Mouse (Mus musculus): ENCODE results near the gene Inpp5a. TPM values are rescaled to one million over a fixed set of nuclear protein-coding genes. Genes with fewer than 3 reads are reported as not detected.

Gene Inpp5a
- polyA plus RNA-seq, 1 experiment from 2014 or later = 34.1 TPM

DNA sequence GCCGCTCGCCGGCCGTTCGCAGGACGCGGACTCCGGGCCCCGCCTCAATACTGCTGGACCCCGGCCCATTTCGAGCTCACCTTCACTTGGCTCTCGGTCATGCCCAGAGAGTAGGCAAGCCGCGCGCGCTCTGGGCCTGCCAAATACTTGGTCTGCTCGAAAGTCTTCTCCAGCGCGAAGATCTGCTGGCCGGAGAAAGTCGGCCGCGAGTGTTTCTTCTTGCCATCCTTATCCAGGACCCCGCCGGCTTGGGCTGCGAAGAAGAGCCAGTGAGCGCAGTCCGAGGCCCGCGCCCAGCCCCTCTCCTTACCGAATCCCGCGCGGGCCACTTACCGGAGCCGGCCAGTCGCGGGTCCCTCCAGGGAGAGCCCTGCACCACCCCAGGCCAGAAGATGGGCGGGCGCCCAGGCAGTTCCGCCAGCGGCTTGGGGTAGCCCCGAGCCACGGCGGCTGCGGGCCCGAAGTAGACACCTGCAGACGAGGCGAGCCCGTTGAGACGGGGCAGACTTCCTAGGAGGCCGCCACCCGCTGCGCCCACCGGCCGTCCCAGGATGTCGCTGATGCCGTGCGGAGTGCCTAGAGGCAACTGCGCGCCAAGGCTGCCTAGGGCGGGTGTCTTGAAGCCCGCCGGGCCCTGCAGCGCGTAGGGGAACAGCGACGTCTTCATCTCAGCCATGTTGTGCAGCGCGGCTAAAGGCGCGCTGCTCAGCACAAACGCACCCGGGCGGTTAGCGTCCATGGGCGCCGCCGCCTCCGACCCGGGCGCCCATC is 193.1 kb downstream of the Inpp5a start:
- Histone ChIP-seq H3K27me3 (peaks cover 93% of the 10 kb centered on the region), H3K4me1 (peaks cover 27% of the 10 kb centered on the region), H3K4me2 (replicated peaks) (peak overlapping the region; percentile 53), H3K9ac (no peak overlapping the region), H3K27ac (no peak overlapping the region), H3K4me3 (peak overlapping the region; percentile 33), H3K9me3 (no peaks in the 10 kb centered on the region), H3K36me3 (peaks cover 9% of the 10 kb centered on the region; the same call in 1 of the 2 replicates)
- WGBS = under 1% methylated on average over 82 of the region's 82 CpGs
- no peak for ATAC-seq (ENCODE audit: insufficient number of reproducible peaks, insufficient read depth, low FRiP score, low TSS enrichment)

DNA sequence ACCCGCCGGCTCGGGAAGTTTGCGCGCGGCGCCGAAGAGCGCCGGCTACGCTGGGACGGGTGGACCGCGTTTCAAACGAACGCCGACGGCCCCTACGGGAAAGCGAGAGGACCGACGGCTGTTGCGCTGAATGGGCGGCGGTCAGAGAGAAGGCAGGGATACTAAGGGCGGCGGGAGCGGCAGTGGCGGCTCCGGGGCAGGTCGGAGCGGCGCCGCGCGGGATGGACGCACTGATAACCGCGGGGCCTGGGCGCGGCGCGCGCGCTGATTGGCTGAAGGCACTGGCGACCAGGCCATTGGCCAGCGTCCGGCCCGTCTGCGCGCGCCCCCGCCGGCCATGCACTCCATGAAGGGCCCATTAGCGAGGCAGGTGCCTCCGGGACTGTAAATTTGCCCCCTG is 193.7 kb downstream of the Inpp5a start, which contains the start of gene Nkx6-2:
Nkx6-2 (minus strand) TSS at position 203 of the 400 bp plus-strand sequence.
- Histone ChIP-seq H3K4me3 (peak within 1 kb of the TSS; percentile 33), H3K27me3 (peaks cover 99% of the 10 kb centered on the region), H3K9me3 (no peaks in the 10 kb centered on the region), H3K4me1 (peaks cover 27% of the 10 kb centered on the region), H3K9ac (no peak within 1 kb of the TSS), H3K4me2 (replicated peaks) (peak within 1 kb of the TSS; percentile 53), H3K36me3 (0 out of 2 replicates have a peak, but pooled peaks cover 9% of the 10 kb centered on the region), H3K27ac (no peak within 1 kb of the TSS)
- ATAC-seq (ENCODE audit: insufficient number of reproducible peaks, insufficient read depth, low FRiP score, low TSS enrichment) = 0 out of 2 replicates have a peak, but pooled peaks have one; percentile 58
- 2% methylated on average over 56 of the region's 56 CpGs for WGBS

DNA sequence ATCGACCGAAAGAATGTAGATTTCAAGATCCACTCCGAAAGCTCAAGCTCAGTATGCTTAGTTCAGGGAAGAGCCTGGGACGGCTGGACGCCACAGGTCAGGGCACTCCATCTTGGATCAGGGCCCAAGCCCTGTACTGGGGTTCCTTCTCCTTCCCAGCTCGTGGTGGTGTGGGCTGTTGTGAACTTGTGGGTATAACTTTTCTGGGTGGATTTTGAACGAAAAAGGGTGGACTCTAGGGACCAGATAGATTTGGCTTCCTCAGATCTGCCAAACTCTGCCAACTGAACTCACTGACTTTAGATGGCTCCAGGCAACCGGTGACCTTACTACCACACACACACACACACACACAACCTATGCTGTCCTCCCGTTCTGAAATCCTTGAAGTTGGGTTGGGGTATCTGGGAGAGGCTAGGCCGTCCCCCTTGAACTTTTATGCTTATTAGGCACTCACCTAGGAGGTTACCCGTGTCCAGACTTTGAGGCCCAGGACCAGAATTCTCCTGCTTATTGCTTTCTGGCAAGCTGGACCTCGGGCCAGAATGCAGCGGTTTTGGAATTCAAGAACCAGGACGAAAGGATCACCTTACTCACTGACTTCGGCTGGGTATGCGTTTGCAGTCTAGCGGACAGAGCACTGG is 194.3 kb downstream of the Inpp5a start:
- no peak overlapping the region for H3K9ac ChIP-seq
- H3K4me1 ChIP-seq = peaks cover 27% of the 10 kb centered on the region
- no peak overlapping the region for H3K27ac ChIP-seq
- no peak overlapping the region; the same call in 1 of the 2 replicates for H3K4me3 ChIP-seq
- peaks cover 100% of the 10 kb centered on the region for H3K27me3 ChIP-seq
- WGBS = 7% methylated on average over 17 of the region's 17 CpGs
- H3K36me3 ChIP-seq = 0 out of 2 replicates have a peak, but pooled peaks cover 3% of the 10 kb centered on the region
- ATAC-seq (ENCODE audit: insufficient number of reproducible peaks, insufficient read depth, low FRiP score, low TSS enrichment) = no peak
- H3K9me3 ChIP-seq = no peaks in the 10 kb centered on the region
- no peak overlapping the region for H3K4me2 ChIP-seq (replicated peaks)

DNA sequence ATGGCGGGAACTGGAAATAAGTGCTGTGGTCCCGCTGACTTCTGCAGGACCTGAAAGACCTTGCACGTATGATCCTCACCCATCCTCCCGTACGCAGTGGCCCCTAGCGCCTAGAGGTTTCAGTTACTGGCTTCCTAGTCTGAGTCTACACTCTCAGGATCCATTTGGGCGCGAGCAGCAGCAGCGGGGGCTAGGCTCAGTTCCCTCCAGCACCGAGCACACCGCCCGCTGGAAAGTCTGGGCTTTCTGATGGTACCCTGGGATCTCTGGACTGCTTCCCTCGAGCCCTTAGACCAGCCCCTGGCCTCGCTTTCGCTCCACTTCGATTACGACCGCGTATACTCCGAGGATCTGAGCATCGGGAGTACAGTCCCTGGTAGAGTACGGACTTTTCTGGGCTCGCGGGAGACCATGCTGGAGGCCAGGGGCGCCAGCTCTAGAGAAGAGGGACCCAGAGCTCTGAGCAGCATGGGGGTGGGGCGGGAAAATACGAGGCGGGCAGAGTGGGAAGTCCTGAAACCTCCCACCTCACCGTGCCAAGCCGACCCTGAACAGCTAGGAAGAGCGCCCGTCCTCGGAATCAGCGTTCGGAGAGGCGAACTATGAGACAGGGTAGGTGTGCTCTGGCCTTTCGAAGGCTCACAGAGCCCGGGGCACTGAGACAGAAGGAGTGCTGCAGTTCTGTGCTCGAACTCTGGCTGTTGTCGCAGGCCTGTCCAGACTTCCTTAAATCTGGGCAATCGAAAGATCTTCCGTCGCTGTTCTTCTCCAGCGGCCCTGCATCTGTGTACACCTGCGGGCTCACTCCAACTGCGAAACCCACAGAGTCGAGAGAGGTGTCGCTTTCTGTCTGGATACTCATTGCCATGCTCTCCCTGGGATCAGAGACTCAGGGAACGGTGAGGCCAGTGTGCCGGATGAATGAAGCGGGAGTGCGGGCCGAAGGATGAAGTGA is 195.6 kb downstream of the Inpp5a start:
- Histone ChIP-seq H3K9me3 (no peaks in the 10 kb centered on the region), H3K4me2 (replicated peaks) (0 out of 2 replicates have a peak overlapping the region, but pooled peaks have one; percentile 3), H3K27me3 (peaks cover 100% of the 10 kb centered on the region), H3K36me3 (no peaks in the 10 kb centered on the region), H3K4me3 (peak overlapping the region; percentile 10; the same call in 1 of the 2 replicates), H3K9ac (no peak overlapping the region), H3K4me1 (peaks cover 27% of the 10 kb centered on the region), H3K27ac (no peak overlapping the region)
- ATAC-seq (ENCODE audit: insufficient number of reproducible peaks, insufficient read depth, low FRiP score, low TSS enrichment) = no peak
- WGBS = 1% methylated on average over 53 of the region's 53 CpGs

DNA sequence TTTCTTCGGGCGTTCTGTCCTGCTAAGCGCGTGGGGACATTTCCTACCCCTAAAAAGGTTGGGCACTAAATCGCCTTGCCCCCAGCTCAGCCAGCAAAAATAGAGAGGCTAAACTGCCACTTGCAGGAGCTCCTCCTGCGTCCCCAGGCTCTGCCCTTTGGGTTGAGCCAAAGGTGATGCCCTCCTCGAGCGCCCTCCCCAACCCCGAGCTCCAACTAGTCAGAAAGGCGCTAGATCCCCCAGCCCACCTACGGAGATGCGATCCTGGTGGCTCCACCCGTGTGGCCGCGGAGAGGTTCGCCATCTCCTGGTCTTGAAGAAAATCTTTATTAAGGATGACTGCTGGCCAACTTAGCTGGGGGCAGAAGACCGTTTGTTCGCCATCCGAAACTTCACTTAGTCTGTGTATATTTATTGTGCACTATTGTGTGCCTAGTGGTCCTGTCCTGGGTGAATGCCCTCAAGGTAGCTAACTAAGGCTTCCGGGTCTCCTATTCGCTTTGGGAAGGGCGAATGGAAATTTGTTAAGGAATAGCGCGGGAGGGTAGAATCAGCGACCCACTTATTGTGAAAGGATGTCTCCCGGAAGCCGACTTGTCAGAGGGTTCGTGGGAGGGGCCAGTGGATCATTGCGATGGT is 196.4 kb downstream of the Inpp5a start:
- Histone ChIP-seq H3K27ac (no peak overlapping the region), H3K4me1 (peaks cover 27% of the 10 kb centered on the region), H3K9ac (no peak overlapping the region), H3K4me3 (0 out of 2 replicates have a peak overlapping the region, but pooled peaks have one; percentile 10), H3K4me2 (replicated peaks) (no peak overlapping the region), H3K9me3 (no peaks in the 10 kb centered on the region), H3K27me3 (peaks cover 98% of the 10 kb centered on the region), H3K36me3 (no peaks in the 10 kb centered on the region)
- no peak for ATAC-seq (ENCODE audit: insufficient number of reproducible peaks, insufficient read depth, low FRiP score, low TSS enrichment)
- 3% methylated on average over 29 of the region's 29 CpGs for WGBS

DNA sequence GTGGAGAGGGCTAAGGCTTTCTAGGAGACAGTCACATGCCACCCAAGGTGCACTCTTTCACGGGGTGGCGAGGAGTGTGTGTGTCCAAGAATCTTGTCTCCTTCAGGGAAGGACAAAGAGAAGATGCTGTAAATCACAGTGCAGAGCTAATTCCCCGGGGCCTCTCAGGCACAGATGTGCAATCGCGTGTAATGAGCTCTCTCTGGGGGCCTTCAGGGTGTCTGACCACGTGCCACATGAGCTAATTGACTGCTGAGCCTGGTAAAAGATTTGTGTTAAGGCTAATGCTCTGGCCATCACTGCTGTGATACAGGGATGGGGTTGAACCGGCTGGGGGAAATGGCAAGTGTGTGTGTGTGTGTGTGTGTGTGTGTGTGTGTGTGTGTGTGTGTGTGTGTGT is 199.0 kb downstream of the Inpp5a start:
- Histone ChIP-seq H3K4me2 (replicated peaks) (no peak overlapping the region), H3K9me3 (no peaks in the 10 kb centered on the region), H3K36me3 (no peaks in the 10 kb centered on the region), H3K4me1 (peaks cover 10% of the 10 kb centered on the region; the same call in 1 of the 2 replicates), H3K27me3 (peaks cover 72% of the 10 kb centered on the region), H3K4me3 (no peak overlapping the region), H3K27ac (no peak overlapping the region), H3K9ac (no peak overlapping the region)
- WGBS = 42% methylated on average over 7 of the region's 7 CpGs
- no peak for ATAC-seq (ENCODE audit: insufficient number of reproducible peaks, insufficient read depth, low FRiP score, low TSS enrichment)

DNA sequence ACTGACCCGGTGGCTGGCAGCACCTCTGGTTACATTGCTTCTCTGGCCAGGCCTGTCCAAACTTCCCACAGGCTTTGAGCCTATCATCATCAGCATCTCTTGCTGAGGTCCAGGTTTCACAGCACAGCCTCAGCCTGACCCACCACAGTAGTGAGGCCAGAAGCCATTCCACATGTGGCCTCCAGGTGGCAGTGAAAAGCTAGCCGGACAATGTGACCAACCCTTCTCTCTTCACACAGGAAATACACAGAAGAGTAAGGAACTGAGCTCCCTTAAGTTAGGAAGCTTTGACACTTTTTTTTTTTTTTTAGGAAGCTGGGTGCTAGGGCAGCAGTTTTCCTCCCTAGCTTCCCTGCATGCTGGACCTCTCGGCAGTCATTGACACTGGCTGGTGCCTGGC is 201.4 kb downstream of the Inpp5a start:
- peaks cover 48% of the 10 kb centered on the region for H3K27me3 ChIP-seq
- H3K4me1 ChIP-seq = no peaks in the 10 kb centered on the region
- no peak overlapping the region for H3K4me2 ChIP-seq (replicated peaks)
- 31% methylated on average over 3 of the region's 3 CpGs for WGBS
- no peak overlapping the region for H3K27ac ChIP-seq
- peak; percentile 63; the same call in 1 of the 2 replicates for ATAC-seq (ENCODE audit: insufficient number of reproducible peaks, insufficient read depth, low FRiP score, low TSS enrichment)
- no peaks in the 10 kb centered on the region for H3K36me3 ChIP-seq
- H3K9ac ChIP-seq = no peak overlapping the region
- no peaks in the 10 kb centered on the region for H3K9me3 ChIP-seq
- no peak overlapping the region for H3K4me3 ChIP-seq

DNA sequence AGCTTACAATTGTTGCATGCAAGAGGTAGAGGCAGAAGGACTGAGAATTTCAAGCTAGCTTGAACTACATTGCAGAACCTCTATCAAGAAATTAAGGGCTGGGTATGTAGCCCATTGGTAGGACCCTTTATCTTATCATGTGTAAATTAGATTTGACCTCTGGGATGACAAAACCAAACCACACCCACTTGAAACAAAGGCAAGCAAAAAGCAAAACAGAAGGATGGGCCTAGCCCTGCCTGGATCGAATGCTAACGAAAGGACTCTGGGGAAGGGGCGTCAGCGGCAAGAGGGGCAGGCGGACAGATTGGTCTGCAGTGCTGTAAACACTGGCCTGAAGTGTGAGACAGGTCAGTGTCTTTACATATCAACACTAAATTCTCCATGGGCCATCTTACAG is 202.4 kb downstream of the Inpp5a start:
- Histone ChIP-seq H3K4me2 (replicated peaks) (no peak overlapping the region), H3K4me3 (no peak overlapping the region), H3K36me3 (no peaks in the 10 kb centered on the region), H3K9ac (no peak overlapping the region), H3K4me1 (no peaks in the 10 kb centered on the region), H3K9me3 (no peaks in the 10 kb centered on the region), H3K27ac (no peak overlapping the region), H3K27me3 (peaks cover 38% of the 10 kb centered on the region)
- 90% methylated on average over 5 of the region's 5 CpGs for WGBS
- ATAC-seq (ENCODE audit: insufficient number of reproducible peaks, insufficient read depth, low FRiP score, low TSS enrichment) = no peak

DNA sequence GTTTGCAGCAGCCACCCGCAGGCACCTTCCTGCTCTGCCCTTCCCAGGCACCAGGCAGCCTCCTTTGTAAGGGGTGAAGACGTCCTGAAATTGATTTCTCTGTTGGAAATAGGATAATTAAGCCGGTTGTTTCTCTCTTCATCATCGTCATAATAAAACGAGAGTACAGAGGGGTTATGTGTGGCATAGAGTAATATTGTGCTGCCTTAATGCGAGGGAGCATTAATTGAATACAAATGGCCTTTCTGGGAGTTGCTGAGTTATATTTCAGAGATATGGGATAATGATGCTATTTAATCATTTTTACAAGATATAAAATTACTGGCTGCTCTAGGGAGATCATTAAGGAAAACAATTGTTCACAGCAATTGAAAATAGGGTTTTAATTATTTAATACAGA is 206.4 kb downstream of the Inpp5a start:
- no peaks in the 10 kb centered on the region for H3K27me3 ChIP-seq
- WGBS = 63% methylated on average over 6 of the region's 6 CpGs

DNA sequence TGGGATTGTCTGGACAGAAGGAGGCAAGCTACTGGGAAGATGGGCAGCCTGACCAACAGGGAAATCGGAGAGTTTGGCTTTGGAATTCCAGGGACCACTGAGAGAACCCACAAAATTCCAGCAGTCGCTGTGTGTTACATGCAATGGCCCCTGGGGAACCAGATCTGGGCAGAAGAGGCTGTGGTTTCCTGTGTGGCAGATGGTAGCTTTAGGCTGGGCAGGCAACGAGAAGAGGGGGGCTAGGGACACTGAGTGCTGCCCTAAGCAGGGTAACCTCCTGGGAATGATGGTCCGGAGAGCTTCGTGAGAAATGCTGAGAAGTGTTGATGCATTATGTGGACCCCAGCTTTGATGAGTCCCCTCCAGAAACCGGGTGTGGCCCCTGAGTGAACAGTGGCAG is 207.0 kb downstream of the Inpp5a start:
- H3K4me3 ChIP-seq = no peak overlapping the region
- H3K27ac ChIP-seq = no peak overlapping the region
- H3K9ac ChIP-seq = no peak overlapping the region
- ATAC-seq (ENCODE audit: insufficient number of reproducible peaks, insufficient read depth, low FRiP score, low TSS enrichment) = no peak
- no peaks in the 10 kb centered on the region for H3K4me1 ChIP-seq
- WGBS = 59% methylated on average over 6 of the region's 6 CpGs
- no peak overlapping the region for H3K4me2 ChIP-seq (replicated peaks)
- no peaks in the 10 kb centered on the region for H3K27me3 ChIP-seq
- H3K36me3 ChIP-seq = no peaks in the 10 kb centered on the region
- no peaks in the 10 kb centered on the region for H3K9me3 ChIP-seq

More for the DNA sequence above, 206.4 kb downstream of the Inpp5a start:
- Histone ChIP-seq H3K9me3 (no peaks in the 10 kb centered on the region), H3K36me3 (no peaks in the 10 kb centered on the region), H3K9ac (no peak overlapping the region), H3K27ac (no peak overlapping the region), H3K4me2 (replicated peaks) (no peak overlapping the region), H3K4me3 (no peak overlapping the region), H3K4me1 (no peaks in the 10 kb centered on the region)
- no peak for ATAC-seq (ENCODE audit: insufficient number of reproducible peaks, insufficient read depth, low FRiP score, low TSS enrichment)

DNA sequence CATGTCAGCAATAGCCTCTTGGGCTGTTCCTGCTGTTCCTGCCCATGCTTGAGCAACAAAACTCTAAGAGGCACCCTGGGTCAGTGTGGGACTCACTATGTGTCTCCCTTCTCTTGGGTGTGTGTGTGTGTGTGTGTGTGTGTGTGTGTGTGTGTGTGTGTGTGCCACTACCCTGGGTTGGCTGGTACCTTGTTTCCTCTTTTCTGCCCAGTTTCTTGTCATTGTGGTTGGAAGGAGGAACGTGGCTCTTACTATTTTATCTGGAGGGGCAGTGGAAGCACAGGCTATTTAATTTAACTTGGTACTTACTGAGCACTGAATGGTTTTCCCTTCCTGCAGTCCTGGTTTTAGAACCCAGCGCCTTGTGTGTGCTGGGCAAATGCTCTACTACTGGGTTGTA is 221.4 kb downstream of the Inpp5a start:
- no peaks in the 10 kb centered on the region for H3K9me3 ChIP-seq

More for the DNA sequence above, 221.4 kb downstream of the Inpp5a start:
- no peak for ATAC-seq (ENCODE audit: insufficient number of reproducible peaks, insufficient read depth, low FRiP score, low TSS enrichment)
- Histone ChIP-seq H3K27ac (no peak overlapping the region), H3K9ac (no peak overlapping the region), H3K27me3 (no peaks in the 10 kb centered on the region), H3K4me1 (no peaks in the 10 kb centered on the region), H3K4me3 (no peak overlapping the region), H3K36me3 (no peaks in the 10 kb centered on the region), H3K4me2 (replicated peaks) (no peak overlapping the region)
- WGBS = 81% methylated on average over 2 of the region's 2 CpGs

All from embryonic facial prominence, embryonic 12.5 days (tissue).